In the genomic region with DNA sequence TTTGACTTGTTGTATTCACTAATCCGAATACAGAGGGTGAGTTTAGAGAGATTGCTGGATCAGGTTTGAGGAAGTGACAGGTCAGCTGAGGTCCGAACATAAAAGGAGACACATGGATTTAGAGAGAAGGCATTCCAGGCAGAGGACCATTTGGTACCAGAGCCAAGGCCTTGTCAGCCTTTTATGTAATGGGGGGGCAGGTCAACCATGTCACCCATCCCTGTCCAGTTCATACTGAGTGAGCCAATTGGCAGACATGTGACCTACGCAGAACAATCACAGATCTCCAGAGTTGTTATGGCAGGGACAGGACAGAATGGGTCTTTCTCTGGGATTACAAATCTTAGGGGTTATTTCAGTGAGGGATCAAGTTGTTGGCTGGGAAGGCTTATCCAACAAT, we compare ENCODE assay signal across 1 mouse cellular context.
A peak's percentile ranks its signal among the peaks of the same experiment; 100 is the strongest.
TF ChIP-seq lines count a peak whose summit lies in the region.

No protein-coding gene starts in this region.

TF ChIP-seq in MEL, 35 proteins besides CTCF, POLR2A, EP300 and RAD21 (continued from another document):
- TF ChIP-seq BHLHE40 (IDR thresholded peaks at IDR 0.05; ENCODE audit: borderline replicate concordance, low read depth, low read length) (no peak), ZMIZ1 (IDR thresholded peaks at IDR 0.05; ENCODE audit: low read depth, low read length) (peak; percentile 25; the same call in 1 of the 2 replicates), UBTF (IDR thresholded peaks at IDR 0.05; ENCODE audit: borderline replicate concordance, insufficient read depth, low read depth, low read length) (no peak), SIN3A (IDR thresholded peaks at IDR 0.05; ENCODE audit: low read length) (no peak), ELF1 (IDR thresholded peaks at IDR 0.05; ENCODE audit: low read depth, low read length) (no peak), SMC3 (IDR thresholded peaks at IDR 0.05; ENCODE audit: low read depth, low read length) (no peak), TCF12 (IDR thresholded peaks at IDR 0.05; ENCODE audit: low read depth, low read length) (no peak), MYC (IDR thresholded peaks at IDR 0.05; ENCODE audit: low read depth, low read length) (no peak), MXI1 (IDR thresholded peaks at IDR 0.05; ENCODE audit: low read depth, low read length) (peak; percentile 3; the same call in 1 of the 2 replicates), MAFK (IDR thresholded peaks at IDR 0.05; ENCODE audit: borderline replicate concordance, low read depth, low read length) (no peak), JUND (IDR thresholded peaks at IDR 0.05; ENCODE audit: low read depth, low read length) (no peak)
TF ChIP-seq in MEL: peak in this region for 3.
